Mouse (Mus musculus): Measurements from ENCODE around the gene Vmn1r7. TPM values are rescaled to one million over a fixed set of nuclear protein-coding genes. Genes with fewer than 3 reads are reported as not detected.
"Not testable (repeated sequence)": the region's sequence is repeated elsewhere in the genome, so short reads cannot be mapped to it uniquely, and the experiment has no call there.

Vmn1r7 gene
- not detected in 2 replicates for polyA plus RNA-seq (2012; rRNA removed)

DNA sequence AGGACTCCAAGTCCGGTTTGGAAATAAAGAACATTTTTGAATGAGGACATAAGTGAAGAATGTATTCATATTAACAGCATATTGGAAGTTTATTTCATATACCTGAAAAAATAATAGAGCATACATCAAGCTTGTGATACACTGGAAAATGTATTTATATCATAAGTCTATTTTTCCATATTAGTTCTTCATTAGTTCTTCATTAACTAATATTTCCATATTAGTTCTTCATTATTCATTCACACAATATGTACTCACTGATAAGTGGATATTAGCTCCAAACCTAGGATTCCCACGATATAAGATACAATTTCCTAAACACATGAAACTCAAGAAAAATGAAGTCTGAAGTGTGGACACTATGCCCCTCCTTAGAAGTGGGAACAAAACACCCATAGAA lies at the start of gene Vmn1r7:
Gene Vmn1r7, minus strand, starts transcription at position 101 of the 400 bp plus-strand sequence.
- not testable (repeated sequence) for DNase-seq (ENCODE audit: low read depth)

DNA sequence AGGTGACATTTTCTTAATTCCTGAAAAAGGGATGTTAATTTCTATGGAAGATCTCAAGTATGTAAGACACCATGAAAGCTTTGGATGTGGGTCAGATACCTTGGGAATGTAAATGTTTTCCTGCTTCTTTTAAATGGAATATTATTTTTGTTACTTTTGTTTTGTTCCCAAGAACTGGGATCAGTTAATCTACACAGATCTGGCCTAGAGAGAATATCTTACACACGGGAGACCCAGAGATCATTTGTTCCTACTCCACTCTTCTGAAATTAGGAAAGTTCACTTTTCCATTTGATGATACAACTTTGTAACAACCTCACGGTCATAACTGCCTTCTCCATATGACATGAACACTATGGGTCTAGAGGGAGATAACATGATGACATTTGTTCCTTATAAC lies 41.4 kb upstream of the Vmn1r7 start, which contains the start of gene Vmn1r9:
Gene Vmn1r9, plus strand, starts transcription at position 301 of the 400 bp plus-strand sequence.
- DNase-seq (ENCODE audit: low read depth) = no peak

DNA sequence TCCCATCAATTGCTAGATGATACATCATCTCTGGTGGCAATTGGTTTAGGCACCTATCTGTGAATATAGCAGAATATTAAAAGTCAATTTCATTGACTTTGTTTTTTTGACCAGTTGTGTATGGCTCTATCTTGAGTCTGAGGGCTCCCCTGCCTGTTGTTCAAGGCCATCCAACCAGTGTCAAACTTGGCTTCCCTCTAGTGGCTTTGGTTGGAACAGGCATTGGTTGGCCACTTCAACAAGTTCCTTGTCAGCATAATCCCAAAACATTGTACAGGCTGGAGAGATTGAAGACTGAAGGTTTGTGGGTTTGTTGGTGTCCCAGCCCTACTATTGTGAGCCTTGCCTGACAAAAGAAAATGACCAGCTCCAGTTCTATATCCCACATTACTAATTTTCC lies 38.6 kb upstream of the Vmn1r7 start:
- DNase-seq (ENCODE audit: low read depth) = no peak

DNA sequence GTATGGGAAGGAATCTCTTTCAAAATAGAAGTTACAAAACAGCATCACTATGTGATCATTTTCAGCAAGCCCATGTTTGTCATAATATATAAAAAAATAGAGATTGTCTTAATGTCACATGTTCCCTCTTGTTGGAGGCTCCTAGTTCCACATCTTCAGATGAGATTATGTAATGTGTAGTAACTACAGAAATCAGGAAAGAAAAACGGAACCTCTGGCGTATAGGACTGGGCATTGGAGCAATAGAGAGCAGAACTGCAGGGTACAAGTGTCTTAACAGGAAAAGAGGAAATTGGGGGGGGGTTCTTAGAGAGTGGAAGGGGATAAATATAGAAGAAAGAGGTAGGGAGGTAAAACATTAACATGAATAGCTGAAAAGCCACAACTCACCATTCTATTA lies 9.6 kb upstream of the Vmn1r7 start:
- no peak for DNase-seq (ENCODE audit: low read depth)

DNA sequence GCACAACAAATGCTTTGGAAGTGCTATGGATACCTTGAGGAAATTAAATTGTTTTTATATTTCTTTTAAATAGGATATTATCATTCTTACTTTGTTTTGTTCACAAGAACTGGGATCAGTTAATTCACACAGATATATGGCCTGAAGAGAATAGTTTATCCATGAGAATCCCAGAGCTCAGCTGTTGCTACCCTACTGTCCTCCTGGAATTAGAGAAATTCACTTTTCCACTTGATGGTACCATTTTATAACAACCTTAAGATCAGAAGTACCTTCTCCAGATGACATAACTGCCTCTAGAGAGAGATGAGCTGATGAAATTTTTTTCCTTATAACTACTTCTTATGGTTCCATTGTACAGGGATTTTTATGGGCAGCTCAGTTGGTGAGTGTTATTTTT lies 6.9 kb upstream of the Vmn1r7 start, which contains the start of gene Vmn1r8:
Gene Vmn1r8, plus strand, starts transcription at position 301 of the 400 bp plus-strand sequence.
- no peak for DNase-seq (ENCODE audit: low read depth)

DNA sequence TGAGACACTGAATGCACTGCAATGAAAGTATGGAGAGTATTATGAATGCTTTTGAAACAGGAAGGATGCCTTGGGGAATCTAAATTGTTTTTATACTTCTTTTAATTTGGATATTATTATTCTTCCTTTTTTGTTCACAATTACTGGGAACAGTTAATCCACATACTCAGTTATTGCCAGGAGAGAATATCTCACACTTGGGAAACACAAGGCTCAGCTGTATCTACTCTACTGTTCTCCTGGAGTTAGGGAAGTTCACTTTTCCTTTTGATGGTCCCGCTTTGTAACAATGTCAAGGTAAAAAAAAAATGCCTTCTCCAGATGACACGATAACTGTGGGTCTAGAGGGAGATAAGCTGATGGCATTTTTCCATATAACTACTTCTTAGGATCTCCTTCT lies 28.2 kb downstream of the Vmn1r7 start, which contains the start of gene Vmn1r6:
Gene Vmn1r6, plus strand, starts transcription at position 301 of the 400 bp plus-strand sequence.
- DNase-seq (ENCODE audit: low read depth) = no peak

Other genes starting within 250 kb of the Vmn1r7 start
- gene Kbtbd2, start 227.5 kb downstream of the Vmn1r7 start, polyA plus RNA-seq (2012; rRNA removed) = 9.4 and 10.9 TPM in 2 replicates
- gene Fkbp9, start 193.3 kb downstream of the Vmn1r7 start, polyA plus RNA-seq (2012; rRNA removed) = 95.4 and 102 TPM in 2 replicates
- 7.3 and 8.3 TPM in 2 replicates for gene Nt5c3, start 101.4 kb downstream of the Vmn1r7 start, polyA plus RNA-seq (2012; rRNA removed)
- 0.24 and 0.45 TPM in 2 replicates for gene Vmn1r4, start 101.3 kb downstream of the Vmn1r7 start, polyA plus RNA-seq (2012; rRNA removed)
- 0.11 TPM in 1 of 2 replicates, not detected in the other for gene Vmn1r5, start 55.1 kb downstream of the Vmn1r7 start, polyA plus RNA-seq (2012; rRNA removed)
- gene Vmn1r6, start 28.1 kb downstream of the Vmn1r7 start, polyA plus RNA-seq (2012; rRNA removed) = not detected in 2 replicates
- gene Vmn1r8, start 7.0 kb upstream of the Vmn1r7 start, polyA plus RNA-seq (2012; rRNA removed) = not detected in 2 replicates
- not detected in 2 replicates for gene Vmn1r9, start 41.5 kb upstream of the Vmn1r7 start, polyA plus RNA-seq (2012; rRNA removed)
- not detected in 2 replicates for gene Vmn1r10, start 84.1 kb upstream of the Vmn1r7 start, polyA plus RNA-seq (2012; rRNA removed)
- gene Vmn1r11, start 108.1 kb upstream of the Vmn1r7 start, polyA plus RNA-seq (2012; rRNA removed) = not detected in 2 replicates
- not detected in 2 replicates for gene Vmn1r12, start 131.6 kb upstream of the Vmn1r7 start, polyA plus RNA-seq (2012; rRNA removed)
- gene Vmn1r13, start 178.0 kb upstream of the Vmn1r7 start, polyA plus RNA-seq (2012; rRNA removed) = not detected in 2 replicates
- gene Vmn1r14, start 206.4 kb upstream of the Vmn1r7 start, polyA plus RNA-seq (2012; rRNA removed) = not detected in 2 replicates
- not detected in 2 replicates for gene Vmn1r15, start 232.6 kb upstream of the Vmn1r7 start, polyA plus RNA-seq (2012; rRNA removed)